Mouse (Mus musculus): Measurements from ENCODE around the gene Rnf149. TPM values are rescaled to one million over a fixed set of nuclear protein-coding genes. Genes with fewer than 3 reads are reported as not detected.
A peak's percentile ranks its signal among the peaks of the same experiment; 100 is the strongest.

Rnf149 gene
- polyA plus RNA-seq, 1 experiment from 2014 or later: 26.4 TPM

DNA sequence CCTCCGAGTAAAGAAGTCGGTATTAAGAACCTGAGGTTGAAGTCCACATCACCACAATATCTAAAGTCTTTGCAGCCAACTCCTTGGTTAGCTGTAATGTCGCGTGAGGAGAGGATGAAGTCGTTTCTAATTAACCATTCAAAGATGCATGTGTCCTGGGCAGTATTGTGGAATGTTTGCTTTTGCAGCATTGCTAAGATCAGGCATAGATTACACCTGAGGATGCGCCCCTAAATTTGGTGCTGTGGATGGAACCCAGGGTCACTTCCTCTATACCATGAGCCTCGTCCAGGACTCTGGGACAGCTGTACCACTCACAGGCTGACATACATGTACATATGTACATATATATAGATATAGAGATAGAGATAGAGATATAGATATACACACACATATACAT lies 40.5 kb downstream of the Rnf149 start:
- H3K4me2 ChIP-seq (ENCODE audit: low read length): peak overlapping the region; percentile 88
- H3K9me3 ChIP-seq (replicated peaks; ENCODE audit: low read length): no peaks in the 10 kb centered on the region
- peaks cover 5% of the 10 kb centered on the region; the same call in 1 of the 2 replicates for H3K4me1 ChIP-seq (replicated peaks; ENCODE audit: insufficient read depth, low read length)
- 30% methylated on average over 7 of the region's 7 CpGs for WGBS
- no peak for TF ChIP-seq CTCF (IDR thresholded peaks at IDR 0.05; ENCODE audit: low read depth)
- H3K27ac ChIP-seq: no peak overlapping the region; the same call in 1 of the 2 replicates
- no peak for ATAC-seq (replicated peaks; ENCODE audit: low FRiP score, low read depth)
- H3K27me3 ChIP-seq (ENCODE audit: insufficient read depth, low read length): no peaks in the 10 kb centered on the region
- no peak for DNase-seq (ENCODE audit: low spot score)
- H3K9ac ChIP-seq (ENCODE audit: low read depth, low read length): peak overlapping the region; percentile 95
- peaks cover 33% of the 10 kb centered on the region for H3K36me3 ChIP-seq (ENCODE audit: insufficient read depth, low read length)
- peak overlapping the region; percentile 95 for H3K4me3 ChIP-seq (replicated peaks; ENCODE audit: low read depth, low read length)

DNA sequence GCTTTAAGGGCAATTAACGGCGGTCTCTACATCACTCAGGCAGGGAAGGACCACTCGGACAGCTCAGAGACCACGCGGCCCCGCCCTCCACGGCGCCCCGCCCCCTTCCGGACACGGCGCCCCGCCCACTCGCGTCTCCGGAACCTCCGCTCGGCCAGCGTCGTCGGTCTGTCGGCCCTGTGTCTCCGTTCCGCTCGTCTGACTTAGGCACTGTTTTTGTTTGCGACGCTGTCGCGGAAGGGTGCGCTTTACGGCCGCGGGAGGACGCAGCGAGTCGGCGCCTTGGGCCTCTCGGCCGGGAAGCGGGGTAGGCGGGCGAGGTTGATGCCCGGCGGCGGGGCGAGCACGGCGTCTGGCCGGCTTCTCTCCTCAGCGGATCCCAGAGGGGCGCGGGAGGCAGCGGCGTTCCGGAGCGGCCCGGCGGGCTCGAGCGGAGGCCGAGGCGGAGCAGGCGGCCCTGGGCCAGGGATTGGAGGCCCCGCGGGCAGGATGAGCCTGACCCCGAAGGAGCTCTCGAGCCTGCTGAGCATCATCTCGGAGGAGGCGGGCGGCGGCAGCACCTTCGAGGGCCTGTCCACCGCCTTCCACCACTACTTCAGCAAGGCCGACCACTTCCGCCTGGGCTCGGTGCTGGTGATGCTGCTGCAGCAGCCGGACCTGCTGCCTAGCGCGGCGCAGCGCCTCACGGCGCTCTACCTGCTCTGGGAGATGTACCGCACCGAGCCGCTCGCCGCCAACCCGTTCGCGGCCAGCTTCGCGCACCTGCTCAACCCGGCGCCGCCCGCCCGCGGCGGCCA lies 41.5 kb downstream of the Rnf149 start:
- H3K4me2 ChIP-seq (ENCODE audit: low read length): peak overlapping the region; percentile 88
- peaks cover 28% of the 10 kb centered on the region for H3K36me3 ChIP-seq (ENCODE audit: insufficient read depth, low read length)
- no peaks in the 10 kb centered on the region for H3K27me3 ChIP-seq (ENCODE audit: insufficient read depth, low read length)
- peak; percentile 98 for DNase-seq (ENCODE audit: low spot score)
- under 1% methylated on average over 100 of the region's 100 CpGs for WGBS
- H3K4me3 ChIP-seq (replicated peaks; ENCODE audit: low read depth, low read length): peak overlapping the region; percentile 95
- H3K9me3 ChIP-seq (replicated peaks; ENCODE audit: low read length): no peaks in the 10 kb centered on the region
- peaks cover 5% of the 10 kb centered on the region; the same call in 1 of the 2 replicates for H3K4me1 ChIP-seq (replicated peaks; ENCODE audit: insufficient read depth, low read length)
- peak overlapping the region; percentile 95 for H3K9ac ChIP-seq (ENCODE audit: low read depth, low read length)
- peak; percentile 92 for ATAC-seq (replicated peaks; ENCODE audit: low FRiP score, low read depth)
- H3K27ac ChIP-seq: peak overlapping the region; percentile 95
- TF ChIP-seq CTCF (IDR thresholded peaks at IDR 0.05; ENCODE audit: low read depth): peak; percentile 34; the same call in 1 of the 2 replicates

DNA sequence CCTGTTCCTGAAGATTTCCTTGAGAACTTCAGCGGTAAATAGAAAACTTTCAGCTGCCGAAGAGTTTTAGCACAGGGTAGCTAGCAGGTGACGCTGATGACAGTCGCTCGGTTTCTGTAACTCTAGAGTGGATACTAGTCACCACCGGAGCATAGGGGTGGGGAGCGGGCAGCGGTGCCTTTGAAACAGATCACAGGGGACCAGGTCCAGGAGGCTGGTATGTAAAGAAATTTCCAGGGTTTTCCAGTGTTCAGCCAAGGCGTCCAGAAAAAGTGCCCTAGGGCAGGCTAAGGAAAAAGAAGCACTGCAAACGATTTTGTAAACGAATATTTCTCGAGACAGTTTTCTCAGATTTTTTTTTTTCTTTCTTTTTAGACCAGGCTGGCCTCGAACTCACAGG lies 42.4 kb downstream of the Rnf149 start, which contains the start of gene Cnot11:
TSS of gene Cnot11 (plus strand) at position 162 of the 400 bp plus-strand sequence.
- Histone ChIP-seq H3K36me3 (ENCODE audit: insufficient read depth, low read length) (peaks cover 19% of the 10 kb centered on the region), H3K9ac (ENCODE audit: low read depth, low read length) (peak within 1 kb of the TSS; percentile 95), H3K4me1 (replicated peaks; ENCODE audit: insufficient read depth, low read length) (peaks cover 5% of the 10 kb centered on the region; the same call in 1 of the 2 replicates), H3K27ac (peak within 1 kb of the TSS; percentile 95), H3K27me3 (ENCODE audit: insufficient read depth, low read length) (no peaks in the 10 kb centered on the region), H3K4me3 (replicated peaks; ENCODE audit: low read depth, low read length) (peak within 1 kb of the TSS; percentile 95), H3K9me3 (replicated peaks; ENCODE audit: low read length) (no peaks in the 10 kb centered on the region), H3K4me2 (ENCODE audit: low read length) (peak within 1 kb of the TSS; percentile 88)
- TF ChIP-seq CTCF (IDR thresholded peaks at IDR 0.05; ENCODE audit: low read depth): no peak
- DNase-seq (ENCODE audit: low spot score) (no peak), ATAC-seq (replicated peaks; ENCODE audit: low FRiP score, low read depth) (no peak)
- 24% methylated on average over 13 of the region's 13 CpGs for WGBS

DNA sequence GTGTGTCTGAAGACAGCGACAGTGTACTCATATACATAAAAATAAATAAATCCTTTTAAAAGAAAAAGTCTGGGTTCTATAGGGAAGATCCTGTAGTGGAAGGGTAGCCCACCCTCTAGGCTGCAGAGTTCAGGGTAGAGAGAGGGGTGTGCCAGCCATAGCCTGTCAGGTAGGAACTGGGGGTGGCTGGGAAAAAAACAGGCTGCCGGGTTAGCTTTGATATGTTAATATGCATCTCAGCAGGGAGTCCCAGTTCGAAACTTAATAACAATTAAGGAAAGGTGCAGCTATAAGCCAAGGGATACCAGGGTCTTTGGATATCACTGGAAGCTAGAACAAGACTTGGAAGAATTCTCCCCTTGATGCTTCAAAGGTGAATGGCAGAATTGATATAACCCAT lies 43.3 kb downstream of the Rnf149 start:
- ATAC-seq (replicated peaks; ENCODE audit: low FRiP score, low read depth) (no peak), DNase-seq (ENCODE audit: low spot score) (no peak)
- no peak overlapping the region for H3K9ac ChIP-seq (ENCODE audit: low read depth, low read length)
- no peak overlapping the region for H3K4me2 ChIP-seq (ENCODE audit: low read length)
- no peaks in the 10 kb centered on the region for H3K27me3 ChIP-seq (ENCODE audit: insufficient read depth, low read length)
- H3K4me1 ChIP-seq (replicated peaks; ENCODE audit: insufficient read depth, low read length): peaks cover 5% of the 10 kb centered on the region; the same call in 1 of the 2 replicates
- peaks cover 11% of the 10 kb centered on the region; the same call in 1 of the 2 replicates for H3K36me3 ChIP-seq (ENCODE audit: insufficient read depth, low read length)
- 37% methylated on average over 3 of the region's 3 CpGs for WGBS
- no peak overlapping the region for H3K27ac ChIP-seq
- H3K4me3 ChIP-seq (replicated peaks; ENCODE audit: low read depth, low read length): no peak overlapping the region
- no peaks in the 10 kb centered on the region for H3K9me3 ChIP-seq (replicated peaks; ENCODE audit: low read length)
- no peak for TF ChIP-seq CTCF (IDR thresholded peaks at IDR 0.05; ENCODE audit: low read depth)

DNA sequence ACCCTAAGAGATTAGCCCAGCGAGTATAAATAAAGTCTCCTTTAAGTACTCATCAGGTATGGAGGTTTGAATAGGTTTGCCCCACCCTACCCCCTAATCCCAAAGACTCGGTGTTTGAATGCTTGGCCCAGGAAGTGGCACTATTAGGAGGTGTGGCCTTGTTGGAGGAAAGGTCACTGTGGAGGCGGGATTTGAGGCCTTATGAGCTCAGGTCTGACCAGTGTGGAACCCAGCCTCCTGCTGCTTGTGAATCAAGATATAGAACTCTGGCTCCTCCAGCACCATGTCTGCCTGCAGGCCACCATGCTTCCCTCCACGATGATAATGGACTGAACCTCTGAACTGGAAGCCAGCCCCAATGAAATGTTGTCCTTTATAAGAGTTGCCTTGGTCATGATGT lies 46.2 kb downstream of the Rnf149 start:
- DNase-seq (ENCODE audit: low spot score) (no peak), ATAC-seq (replicated peaks; ENCODE audit: low FRiP score, low read depth) (no peak)
- Histone ChIP-seq H3K4me1 (replicated peaks; ENCODE audit: insufficient read depth, low read length) (no peaks in the 10 kb centered on the region), H3K27me3 (ENCODE audit: insufficient read depth, low read length) (no peaks in the 10 kb centered on the region), H3K36me3 (ENCODE audit: insufficient read depth, low read length) (no peaks in the 10 kb centered on the region), H3K27ac (no peak overlapping the region), H3K4me2 (ENCODE audit: low read length) (no peak overlapping the region), H3K4me3 (replicated peaks; ENCODE audit: low read depth, low read length) (no peak overlapping the region), H3K9ac (ENCODE audit: low read depth, low read length) (no peak overlapping the region), H3K9me3 (replicated peaks; ENCODE audit: low read length) (no peaks in the 10 kb centered on the region)
- no peak for TF ChIP-seq CTCF (IDR thresholded peaks at IDR 0.05; ENCODE audit: low read depth)
- WGBS: 71% methylated on average over 4 of the region's 4 CpGs

DNA sequence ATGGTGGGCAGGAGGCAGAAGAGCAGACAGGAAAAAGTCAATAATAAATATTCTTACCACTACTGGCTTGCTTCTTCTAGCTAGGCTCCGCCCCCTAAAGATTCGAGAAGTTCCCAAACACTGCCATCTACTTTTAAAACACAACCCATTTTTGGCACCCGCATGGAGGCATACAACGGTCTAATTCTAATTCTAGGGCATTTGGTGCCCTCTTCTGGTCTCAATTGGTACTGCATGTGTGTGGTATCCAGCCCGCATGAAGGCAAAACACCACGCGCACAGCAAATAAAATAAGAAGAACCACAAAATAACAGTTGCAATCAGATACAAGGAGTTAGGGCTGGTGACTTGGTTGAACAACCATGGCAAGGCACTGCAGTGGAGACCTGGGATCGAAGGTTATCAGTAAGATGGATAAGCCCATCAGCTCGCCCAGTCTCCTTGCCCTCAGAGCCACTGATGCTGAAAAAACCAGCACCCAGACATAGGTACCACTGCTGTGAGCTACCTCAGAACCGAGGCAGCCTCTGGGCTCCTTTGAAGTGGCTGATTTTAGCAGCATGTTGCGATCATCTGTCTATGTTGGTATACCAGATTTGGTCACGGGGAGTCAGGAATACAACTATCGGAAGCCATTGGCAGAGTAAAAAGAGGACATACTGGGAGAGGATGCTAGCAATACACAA lies 46.8 kb downstream of the Rnf149 start:
- no peak for ATAC-seq (replicated peaks; ENCODE audit: low FRiP score, low read depth)

More for the DNA sequence above, 46.8 kb downstream of the Rnf149 start:
- Histone ChIP-seq H3K4me2 (ENCODE audit: low read length) (no peak overlapping the region), H3K27ac (no peak overlapping the region), H3K9me3 (replicated peaks; ENCODE audit: low read length) (no peaks in the 10 kb centered on the region), H3K36me3 (ENCODE audit: insufficient read depth, low read length) (no peaks in the 10 kb centered on the region), H3K4me1 (replicated peaks; ENCODE audit: insufficient read depth, low read length) (no peaks in the 10 kb centered on the region), H3K4me3 (replicated peaks; ENCODE audit: low read depth, low read length) (no peak overlapping the region), H3K27me3 (ENCODE audit: insufficient read depth, low read length) (no peaks in the 10 kb centered on the region), H3K9ac (ENCODE audit: low read depth, low read length) (no peak overlapping the region)
- 39% methylated on average over 13 of the region's 13 CpGs for WGBS
- peak; percentile 79 for DNase-seq (ENCODE audit: low spot score)
- TF ChIP-seq CTCF (IDR thresholded peaks at IDR 0.05; ENCODE audit: low read depth): peak; percentile 96

All from kidney, postnatal 0 days (tissue).